Mouse (Mus musculus): ENCODE measurements around the gene Dclk1. TPM values are rescaled to one million over a fixed set of nuclear protein-coding genes. Genes with fewer than 3 reads are reported as not detected.

Gene Dclk1
- polyA plus RNA-seq, 1 experiment from 2014 or later: 24.5 TPM

- H3K9me3 ChIP-seq (ENCODE audit: control insufficient read depth, low read length): no peaks in the 10 kb centered on the region
- H3K9ac ChIP-seq (ENCODE audit: low read depth, low read length): no peak overlapping the region
- H3K36me3 ChIP-seq (ENCODE audit: control insufficient read depth, insufficient read depth, low read length): no peaks in the 10 kb centered on the region
- no peak overlapping the region for H3K4me3 ChIP-seq (ENCODE audit: low read length)
- 88% methylated on average over 14 of the region's 14 CpGs for WGBS
- H3K27me3 ChIP-seq (ENCODE audit: control insufficient read depth, insufficient read depth, low read length): no peaks in the 10 kb centered on the region
- no peak for ATAC-seq (ENCODE audit: low FRiP score, low TSS enrichment)
- peaks cover 15% of the 10 kb centered on the region for H3K4me1 ChIP-seq (ENCODE audit: control insufficient read depth, insufficient read depth, low read length)
- no peak overlapping the region for H3K27ac ChIP-seq (ENCODE audit: low read depth, low read length)
- H3K4me2 ChIP-seq (replicated peaks; ENCODE audit: low read depth, low read length): no peak overlapping the region
Measured at GRCm38 (mm10) chr3:55352529-55352928, 110.4 kb downstream of the Dclk1 start.

GRCm38 (mm10) chr3:55353169-55353568, 111.0 kb downstream of the Dclk1 start:
- no peak for ATAC-seq (ENCODE audit: low FRiP score, low TSS enrichment)
- H3K9ac ChIP-seq (ENCODE audit: low read depth, low read length): no peak overlapping the region
- H3K4me1 ChIP-seq (ENCODE audit: control insufficient read depth, insufficient read depth, low read length): peaks cover 11% of the 10 kb centered on the region
- WGBS: 91% methylated on average over 9 of the region's 9 CpGs
- no peak overlapping the region for H3K4me3 ChIP-seq (ENCODE audit: low read length)
- H3K4me2 ChIP-seq (replicated peaks; ENCODE audit: low read depth, low read length): no peak overlapping the region
- no peaks in the 10 kb centered on the region for H3K27me3 ChIP-seq (ENCODE audit: control insufficient read depth, insufficient read depth, low read length)
- H3K9me3 ChIP-seq (ENCODE audit: control insufficient read depth, low read length): no peaks in the 10 kb centered on the region
- no peaks in the 10 kb centered on the region for H3K36me3 ChIP-seq (ENCODE audit: control insufficient read depth, insufficient read depth, low read length)
- H3K27ac ChIP-seq (ENCODE audit: low read depth, low read length): no peak overlapping the region

- Histone ChIP-seq H3K4me2 (replicated peaks; ENCODE audit: low read depth, low read length) (no peak overlapping the region), H3K36me3 (ENCODE audit: control insufficient read depth, insufficient read depth, low read length) (no peaks in the 10 kb centered on the region), H3K4me3 (ENCODE audit: low read length) (no peak overlapping the region), H3K9ac (ENCODE audit: low read depth, low read length) (no peak overlapping the region; the same call in 1 of the 2 replicates), H3K27ac (ENCODE audit: low read depth, low read length) (peak overlapping the region; percentile 42; the same call in 1 of the 2 replicates), H3K9me3 (ENCODE audit: control insufficient read depth, low read length) (no peaks in the 10 kb centered on the region), H3K4me1 (ENCODE audit: control insufficient read depth, insufficient read depth, low read length) (peaks cover 10% of the 10 kb centered on the region), H3K27me3 (ENCODE audit: control insufficient read depth, insufficient read depth, low read length) (no peaks in the 10 kb centered on the region)
- peak; percentile 50 for ATAC-seq (ENCODE audit: low FRiP score, low TSS enrichment)
- whole genome bisulfite sequencing: 26% methylated on average over 13 of the region's 13 CpGs
Measured at GRCm38 (mm10) chr3:55353909-55354511, 111.8 kb downstream of the Dclk1 start.

- Histone ChIP-seq H3K36me3 (ENCODE audit: control insufficient read depth, insufficient read depth, low read length) (no peaks in the 10 kb centered on the region), H3K27me3 (ENCODE audit: control insufficient read depth, insufficient read depth, low read length) (no peaks in the 10 kb centered on the region), H3K4me1 (ENCODE audit: control insufficient read depth, insufficient read depth, low read length) (peaks cover 10% of the 10 kb centered on the region), H3K9me3 (ENCODE audit: control insufficient read depth, low read length) (no peaks in the 10 kb centered on the region), H3K27ac (ENCODE audit: low read depth, low read length) (no peak overlapping the region), H3K4me3 (ENCODE audit: low read length) (no peak overlapping the region), H3K4me2 (replicated peaks; ENCODE audit: low read depth, low read length) (no peak overlapping the region), H3K9ac (ENCODE audit: low read depth, low read length) (no peak overlapping the region)
- ATAC-seq (ENCODE audit: low FRiP score, low TSS enrichment): 0 out of 2 replicates have a peak, but pooled peaks have one; percentile 6
- 13% methylated on average over 3 of the region's 3 CpGs for WGBS
Measured at GRCm38 (mm10) chr3:55354765-55355164, 112.6 kb downstream of the Dclk1 start.

GRCm38 (mm10) chr3:55358486-55358885, 116.3 kb downstream of the Dclk1 start:
- Histone ChIP-seq H3K9me3 (ENCODE audit: control insufficient read depth, low read length) (no peaks in the 10 kb centered on the region), H3K4me3 (ENCODE audit: low read length) (no peak overlapping the region), H3K4me1 (ENCODE audit: control insufficient read depth, insufficient read depth, low read length) (peaks cover 8% of the 10 kb centered on the region), H3K36me3 (ENCODE audit: control insufficient read depth, insufficient read depth, low read length) (no peaks in the 10 kb centered on the region), H3K9ac (ENCODE audit: low read depth, low read length) (no peak overlapping the region), H3K27ac (ENCODE audit: low read depth, low read length) (no peak overlapping the region), H3K4me2 (replicated peaks; ENCODE audit: low read depth, low read length) (no peak overlapping the region), H3K27me3 (ENCODE audit: control insufficient read depth, insufficient read depth, low read length) (no peaks in the 10 kb centered on the region)
- no peak for ATAC-seq (ENCODE audit: low FRiP score, low TSS enrichment)
- 84% methylated on average over 8 of the region's 8 CpGs for WGBS

GRCm38 (mm10) chr3:55360836-55361235, 118.7 kb downstream of the Dclk1 start:
- Histone ChIP-seq H3K4me3 (ENCODE audit: low read length) (no peak overlapping the region), H3K9ac (ENCODE audit: low read depth, low read length) (no peak overlapping the region), H3K4me2 (replicated peaks; ENCODE audit: low read depth, low read length) (no peak overlapping the region), H3K27ac (ENCODE audit: low read depth, low read length) (no peak overlapping the region), H3K4me1 (ENCODE audit: control insufficient read depth, insufficient read depth, low read length) (no peaks in the 10 kb centered on the region), H3K27me3 (ENCODE audit: control insufficient read depth, insufficient read depth, low read length) (no peaks in the 10 kb centered on the region), H3K36me3 (ENCODE audit: control insufficient read depth, insufficient read depth, low read length) (no peaks in the 10 kb centered on the region), H3K9me3 (ENCODE audit: control insufficient read depth, low read length) (no peaks in the 10 kb centered on the region)
- ATAC-seq (ENCODE audit: low FRiP score, low TSS enrichment): no peak
- WGBS: 93% methylated on average over 3 of the region's 3 CpGs

GRCm38 (mm10) chr3:55367166-55367565, 125.0 kb downstream of the Dclk1 start:
- ATAC-seq (ENCODE audit: low FRiP score, low TSS enrichment): no peak
- WGBS: 89% methylated on average over 8 of the region's 8 CpGs
- no peak overlapping the region for H3K4me3 ChIP-seq (ENCODE audit: low read length)
- H3K9me3 ChIP-seq (ENCODE audit: control insufficient read depth, low read length): no peaks in the 10 kb centered on the region
- no peak overlapping the region for H3K4me2 ChIP-seq (replicated peaks; ENCODE audit: low read depth, low read length)
- H3K27me3 ChIP-seq (ENCODE audit: control insufficient read depth, insufficient read depth, low read length): no peaks in the 10 kb centered on the region
- H3K36me3 ChIP-seq (ENCODE audit: control insufficient read depth, insufficient read depth, low read length): no peaks in the 10 kb centered on the region
- no peak overlapping the region for H3K27ac ChIP-seq (ENCODE audit: low read depth, low read length)
- no peak overlapping the region for H3K9ac ChIP-seq (ENCODE audit: low read depth, low read length)
- no peaks in the 10 kb centered on the region for H3K4me1 ChIP-seq (ENCODE audit: control insufficient read depth, insufficient read depth, low read length)

- no peaks in the 10 kb centered on the region for H3K36me3 ChIP-seq (ENCODE audit: control insufficient read depth, insufficient read depth, low read length)
- no peak for ATAC-seq (ENCODE audit: low FRiP score, low TSS enrichment)
- H3K4me1 ChIP-seq (ENCODE audit: control insufficient read depth, insufficient read depth, low read length): no peaks in the 10 kb centered on the region
- H3K27me3 ChIP-seq (ENCODE audit: control insufficient read depth, insufficient read depth, low read length): no peaks in the 10 kb centered on the region
- no peak overlapping the region for H3K9ac ChIP-seq (ENCODE audit: low read depth, low read length)
- no peak overlapping the region for H3K4me3 ChIP-seq (ENCODE audit: low read length)
- H3K9me3 ChIP-seq (ENCODE audit: control insufficient read depth, low read length): no peaks in the 10 kb centered on the region
- 75% methylated on average over 7 of the region's 7 CpGs for WGBS
- no peak overlapping the region for H3K4me2 ChIP-seq (replicated peaks; ENCODE audit: low read depth, low read length)
- H3K27ac ChIP-seq (ENCODE audit: low read depth, low read length): no peak overlapping the region
Measured at GRCm38 (mm10) chr3:55369156-55369555, 127.0 kb downstream of the Dclk1 start.

- Histone ChIP-seq H3K4me3 (ENCODE audit: low read length) (peak overlapping the region; percentile 32), H3K27me3 (ENCODE audit: control insufficient read depth, insufficient read depth, low read length) (no peaks in the 10 kb centered on the region), H3K9me3 (ENCODE audit: control insufficient read depth, low read length) (no peaks in the 10 kb centered on the region), H3K4me1 (ENCODE audit: control insufficient read depth, insufficient read depth, low read length) (no peaks in the 10 kb centered on the region), H3K4me2 (replicated peaks; ENCODE audit: low read depth, low read length) (peak overlapping the region; percentile 53), H3K36me3 (ENCODE audit: control insufficient read depth, insufficient read depth, low read length) (no peaks in the 10 kb centered on the region), H3K27ac (ENCODE audit: low read depth, low read length) (no peak overlapping the region), H3K9ac (ENCODE audit: low read depth, low read length) (no peak overlapping the region)
- WGBS: 7% methylated on average over 11 of the region's 11 CpGs
- ATAC-seq (ENCODE audit: low FRiP score, low TSS enrichment): peak; percentile 88; the same call in 1 of the 2 replicates
Measured at GRCm38 (mm10) chr3:55373689-55374088, 131.5 kb downstream of the Dclk1 start.
